Comparison of ENCODE assay signal across 8 mouse cellular contexts in genomic region chr10:79865801-79866295, GRCm38 (mm10). TPM values are rescaled to one million over a fixed set of nuclear protein-coding genes. Genes with fewer than 3 reads are reported as not detected.
DNase-seq lines count a peak whose midpoint lies in the region; ATAC-seq lines count a peak whose summit lies in the region.

No protein-coding gene starts in this region.

- H3K27ac ChIP-seq in forebrain, embryonic 12.5 days = peak overlapping the region; percentile 51; the same call in 1 of the 2 replicates

- 84% methylated on average over 19 of the region's 19 CpGs for WGBS in forebrain, embryonic 12.5 days

- no peak overlapping the region for H3K4me3 ChIP-seq in forebrain, embryonic 12.5 days (replicated peaks)

- H3K9ac ChIP-seq in forebrain, embryonic 12.5 days = no peak overlapping the region

- peaks cover 83% of the 10 kb centered on the region for H3K36me3 ChIP-seq in forebrain, embryonic 12.5 days (replicated peaks)

- H3K9me3 ChIP-seq in forebrain, embryonic 12.5 days = no peaks in the 10 kb centered on the region

- H3K27me3 ChIP-seq in forebrain, embryonic 12.5 days = no peaks in the 10 kb centered on the region

- H3K4me2 ChIP-seq in forebrain, embryonic 12.5 days = no peak overlapping the region

- ATAC-seq in forebrain, embryonic 12.5 days (ENCODE audit: low FRiP score) = no peak

- peaks cover 18% of the 10 kb centered on the region for H3K4me1 ChIP-seq in forebrain, embryonic 12.5 days

- DNase-seq in kidney, adult 11 months = peak; percentile 85
- DNase-seq in kidney, postnatal 14 days = no peak
- peak; percentile 51 for DNase-seq in adrenal gland, postnatal 10 days
- DNase-seq in kidney, postnatal 4 days = peak; percentile 50 to 70
- DNase-seq in left cerebral cortex, adult 18-20 months (ENCODE audit: low spot score in 2 of 2) = no peak
- DNase-seq in layer of hippocampus, adult 18-20 months (ENCODE audit: low spot score in 2 of 2) = no peak
- no peak for DNase-seq in urinary bladder, postnatal 25 days (ENCODE audit: low spot score)

RNA-seq across cellular contexts. Expression of gene Prtn3, which starts 8.4 kb away (rescaled TPM):
- 1 to 10 TPM; 1.5 to 2.8 TPM for total RNA-seq in adrenal gland, postnatal 10 days (2021)
- 14.8 and 16.2 TPM in 2 replicates for polyA plus RNA-seq in forebrain, embryonic 12.5 days (2016; fragmentation: Nextera tagmentation; extraction: Ambion mirVana)
- 1 to 10 TPM; 2.2 to 2.3 TPM for total RNA-seq in left cerebral cortex, adult 18-20 months (2021)
- total RNA-seq in layer of hippocampus, adult 18-20 months (2021) = 1 to 10 TPM in 1 of 2 experiments, under 1 TPM in 1; 0.94 to 2.0 TPM

RNA-seq across cellular contexts. Expression of gene Plppr3, which starts 8.6 kb away (rescaled TPM):
- total RNA-seq in adrenal gland, postnatal 10 days (2021) = 1 to 10 TPM; 3.4 to 4.3 TPM
- polyA plus RNA-seq in forebrain, embryonic 12.5 days (2016; fragmentation: Nextera tagmentation; extraction: Ambion mirVana) = 223 and 250 TPM in 2 replicates
- 10 to 100 TPM; 55.6 to 58.0 TPM for total RNA-seq in left cerebral cortex, adult 18-20 months (2021)
- total RNA-seq in layer of hippocampus, adult 18-20 months (2021) = 10 to 100 TPM; 30.6 to 34.4 TPM

RNA-seq across cellular contexts. Expression of gene Ptbp1, which starts 11.6 kb away (rescaled TPM):
- total RNA-seq in adrenal gland, postnatal 10 days (2021) = 100 to 1,000 TPM; 267 to 270 TPM
- polyA plus RNA-seq in forebrain, embryonic 12.5 days (2016; fragmentation: Nextera tagmentation; extraction: Ambion mirVana) = 223 TPM in 2 replicates
- 10 to 100 TPM; 54.3 to 62.5 TPM for total RNA-seq in left cerebral cortex, adult 18-20 months (2021)
- total RNA-seq in layer of hippocampus, adult 18-20 months (2021) = 10 to 100 TPM; 48.8 to 58.4 TPM

RNA-seq across cellular contexts. Expression of gene Elane, which starts 20.2 kb away (rescaled TPM):
- total RNA-seq in adrenal gland, postnatal 10 days (2021) = 1 to 10 TPM; 2.1 to 2.3 TPM
- not detected in 2 replicates for polyA plus RNA-seq in forebrain, embryonic 12.5 days (2016; fragmentation: Nextera tagmentation; extraction: Ambion mirVana)
- total RNA-seq in left cerebral cortex, adult 18-20 months (2021) = not detected
- not detected for total RNA-seq in layer of hippocampus, adult 18-20 months (2021)

RNA-seq across cellular contexts. Expression of gene Cfd, which starts 24.8 kb away (rescaled TPM):
- total RNA-seq in adrenal gland, postnatal 10 days (2021) = 100 to 1,000 TPM; 316 to 348 TPM
- not detected in 2 replicates for polyA plus RNA-seq in forebrain, embryonic 12.5 days (2016; fragmentation: Nextera tagmentation; extraction: Ambion mirVana)
- not detected for total RNA-seq in left cerebral cortex, adult 18-20 months (2021)
- not detected for total RNA-seq in layer of hippocampus, adult 18-20 months (2021)

Comparison
In these comparisons a context has a peak if more than half of its experiments do, and no peak if none do; other contexts are left out.
1. DNase-seq: peak in kidney, adult 11 months (single experiment), adrenal gland, postnatal 10 days (single experiment) and kidney, postnatal 4 days (2 of 2); none in kidney, postnatal 14 days (single experiment), left cerebral cortex, adult 18-20 months (0 of 2), layer of hippocampus, adult 18-20 months (0 of 2) and urinary bladder, postnatal 25 days (single experiment).
2. RNA of gene Plppr3, which starts 8.6 kb away (total RNA-seq): 55.6 to 58.0 TPM in left cerebral cortex, adult 18-20 months and 30.6 to 34.4 TPM in layer of hippocampus, adult 18-20 months; 3.4 to 4.3 TPM in adrenal gland, postnatal 10 days; every median in the first group is over 4 times any median in the second.
3. RNA of gene Ptbp1, which starts 11.6 kb away (total RNA-seq): 267 to 270 TPM in adrenal gland, postnatal 10 days; 54.3 to 62.5 TPM in left cerebral cortex, adult 18-20 months and 48.8 to 58.4 TPM in layer of hippocampus, adult 18-20 months; every median in the first group is over 4 times any median in the second.